Mouse (Mus musculus): Measurements from ENCODE around the gene Pamr1. TPM values are rescaled to one million over a fixed set of nuclear protein-coding genes. Genes with fewer than 3 reads are reported as not detected.

The Pamr1 gene
- polyA plus RNA-seq, 1 experiment from 2014 or later: 7.1 TPM

DNA sequence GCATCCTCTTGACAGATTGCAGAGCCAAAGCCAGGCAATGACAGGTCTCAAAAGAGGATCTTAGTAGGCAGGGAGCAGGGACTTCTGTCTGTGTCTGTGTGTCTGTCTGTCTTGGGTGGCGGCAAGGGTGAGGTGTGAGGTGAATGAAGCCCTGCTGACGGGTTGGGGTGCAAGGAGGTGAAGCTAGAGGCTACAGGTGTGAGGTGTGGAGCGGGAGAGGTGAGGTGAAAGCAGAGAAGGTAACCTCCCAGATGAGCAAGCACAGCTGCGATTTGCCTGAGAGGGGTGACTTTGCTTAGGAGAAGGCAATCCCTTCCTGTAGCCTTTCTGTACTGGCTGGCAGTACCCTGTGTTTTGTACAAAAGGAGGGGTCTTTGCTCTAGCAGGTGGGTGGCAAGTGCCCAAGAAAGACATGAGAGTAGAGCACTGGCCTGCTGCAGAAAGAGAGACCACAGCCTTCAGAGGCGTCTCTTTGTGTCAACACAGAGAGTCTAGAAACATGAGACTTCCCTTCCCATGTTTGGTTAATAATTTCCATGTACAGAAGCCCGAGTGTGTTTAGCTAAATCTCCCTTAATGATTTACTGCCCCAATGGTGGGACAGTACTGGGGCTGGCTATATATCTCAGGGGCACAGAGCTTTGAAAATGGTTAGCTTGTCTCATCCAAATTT lies 1.2 kb downstream of the Pamr1 start:
- Histone ChIP-seq H3K9me3 (replicated peaks) (no peaks in the 10 kb centered on the region), H3K9ac (no peak overlapping the region), H3K4me1 (replicated peaks) (no peaks in the 10 kb centered on the region), H3K4me2 (peak overlapping the region; percentile 53), H3K4me3 (replicated peaks) (0 out of 2 replicates have a peak overlapping the region, but pooled peaks have one; percentile 7), H3K27me3 (peaks cover 21% of the 10 kb centered on the region), H3K36me3 (replicated peaks) (no peaks in the 10 kb centered on the region), H3K27ac (replicated peaks) (peak overlapping the region; percentile 57)
- peak; percentile 57; the same call in 1 of the 2 replicates for ATAC-seq (ENCODE audit: insufficient read depth)
- 17% methylated on average over 6 of the region's 6 CpGs for WGBS (ENCODE audit: insufficient replicate concordance)

DNA sequence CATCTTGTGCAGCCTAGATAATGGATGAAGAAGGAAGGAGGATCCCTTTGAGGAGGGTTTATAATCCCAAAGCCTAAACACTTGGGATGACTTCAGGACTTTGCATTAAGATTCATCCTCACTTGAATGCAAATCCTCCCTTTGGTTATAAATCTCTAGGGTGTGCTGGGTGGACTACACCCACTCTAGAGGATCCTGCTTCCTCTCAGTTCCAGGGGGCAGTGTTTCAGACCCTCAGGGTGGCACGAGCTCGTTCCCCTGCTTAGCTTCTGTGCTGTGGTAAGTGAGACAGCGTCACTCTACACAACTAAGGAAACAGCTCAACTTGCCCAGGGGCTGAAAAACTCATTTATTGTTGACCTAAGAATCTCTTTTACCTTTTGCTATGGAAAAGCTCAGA lies 1.8 kb downstream of the Pamr1 start:
- no peak for ATAC-seq (ENCODE audit: insufficient read depth)
- 23% methylated on average over 3 of the region's 3 CpGs for WGBS (ENCODE audit: insufficient replicate concordance)

DNA sequence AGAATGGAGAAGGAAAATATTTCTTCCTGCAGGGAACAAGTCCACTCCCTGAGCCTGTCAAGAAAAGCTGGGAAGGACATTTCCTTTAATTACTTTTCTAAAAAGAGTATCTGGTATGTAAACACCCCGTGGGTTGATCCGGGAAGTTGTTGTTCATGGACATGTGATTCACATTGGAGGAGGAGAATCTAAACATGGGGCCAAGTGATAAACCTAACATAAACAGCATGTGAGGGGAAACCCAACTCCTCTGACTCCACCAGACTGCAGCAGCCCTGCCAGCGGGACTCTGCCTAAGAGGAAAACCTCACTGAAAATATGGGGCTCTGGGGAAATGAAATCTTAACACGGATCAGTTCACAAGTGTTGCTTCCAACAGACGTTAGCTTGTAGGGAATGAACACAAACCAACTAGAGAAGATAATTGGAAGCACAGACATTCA lies 2.3 kb downstream of the Pamr1 start:
- no peak for ATAC-seq (ENCODE audit: insufficient read depth)
- Histone ChIP-seq H3K36me3 (replicated peaks) (no peaks in the 10 kb centered on the region), H3K4me2 (peak overlapping the region; percentile 18; the same call in 1 of the 2 replicates), H3K27ac (replicated peaks) (peak overlapping the region; percentile 14; the same call in 1 of the 2 replicates), H3K4me3 (replicated peaks) (no peak overlapping the region), H3K27me3 (peaks cover 21% of the 10 kb centered on the region), H3K9me3 (replicated peaks) (no peaks in the 10 kb centered on the region), H3K4me1 (replicated peaks) (no peaks in the 10 kb centered on the region), H3K9ac (no peak overlapping the region)
- 29% methylated on average over 5 of the region's 5 CpGs for WGBS (ENCODE audit: insufficient replicate concordance)

More for the DNA sequence above, 1.8 kb downstream of the Pamr1 start:
- H3K4me2 ChIP-seq: peak overlapping the region; percentile 18; the same call in 1 of the 2 replicates
- no peaks in the 10 kb centered on the region for H3K9me3 ChIP-seq (replicated peaks)
- H3K4me3 ChIP-seq (replicated peaks): no peak overlapping the region
- H3K9ac ChIP-seq: no peak overlapping the region
- H3K27me3 ChIP-seq: peaks cover 21% of the 10 kb centered on the region
- H3K36me3 ChIP-seq (replicated peaks): no peaks in the 10 kb centered on the region
- H3K4me1 ChIP-seq (replicated peaks): no peaks in the 10 kb centered on the region
- peak overlapping the region; percentile 14; the same call in 1 of the 2 replicates for H3K27ac ChIP-seq (replicated peaks)

DNA sequence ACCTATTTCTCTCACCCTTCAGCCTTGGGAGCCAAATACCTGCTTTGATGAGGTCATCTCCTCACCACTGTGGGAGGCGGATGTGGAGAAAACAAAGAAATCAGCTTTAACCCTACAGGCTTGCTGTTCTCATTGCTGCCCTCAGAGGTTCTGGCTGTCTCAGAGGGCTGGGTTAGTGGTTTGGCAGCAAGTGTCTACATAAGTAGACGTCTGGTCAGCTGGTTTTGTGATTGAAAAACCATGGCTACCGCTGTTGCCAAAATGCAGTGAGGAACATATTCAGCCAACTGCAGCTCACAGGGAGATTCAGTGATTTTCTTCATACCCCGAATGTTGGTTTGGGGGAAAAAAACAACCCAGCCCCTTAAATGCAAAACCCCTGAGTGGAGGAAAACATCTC lies 7.3 kb downstream of the Pamr1 start:
- Histone ChIP-seq H3K27ac (replicated peaks) (no peak overlapping the region), H3K36me3 (replicated peaks) (no peaks in the 10 kb centered on the region), H3K4me3 (replicated peaks) (no peak overlapping the region), H3K9me3 (replicated peaks) (no peaks in the 10 kb centered on the region), H3K4me1 (replicated peaks) (no peaks in the 10 kb centered on the region), H3K4me2 (no peak overlapping the region), H3K27me3 (no peaks in the 10 kb centered on the region), H3K9ac (no peak overlapping the region)
- ATAC-seq (ENCODE audit: insufficient read depth): no peak
- 54% methylated on average over 4 of the region's 4 CpGs for WGBS (ENCODE audit: insufficient replicate concordance)

DNA sequence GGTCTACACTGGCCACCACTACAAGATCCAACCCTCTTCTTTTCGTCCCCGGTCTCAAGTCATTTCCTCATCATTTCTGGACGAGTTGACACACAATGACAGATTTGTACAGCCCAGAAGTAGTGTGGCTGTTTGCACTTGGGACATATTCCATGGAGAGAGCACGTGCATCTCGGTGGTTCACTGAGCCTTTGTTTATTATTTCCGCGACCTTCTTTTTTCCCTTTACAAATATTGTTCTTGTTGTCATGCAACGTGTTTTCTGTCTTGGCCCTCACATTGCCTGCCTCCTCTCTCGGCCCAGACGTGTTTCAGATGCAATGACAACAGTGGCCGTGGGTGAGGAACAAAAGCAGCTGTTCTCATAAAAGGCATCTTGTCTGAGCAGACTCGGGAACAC lies 9.2 kb downstream of the Pamr1 start:
- H3K27me3 ChIP-seq: no peaks in the 10 kb centered on the region
- no peak overlapping the region for H3K27ac ChIP-seq (replicated peaks)
- H3K9ac ChIP-seq: no peak overlapping the region
- H3K4me1 ChIP-seq (replicated peaks): no peaks in the 10 kb centered on the region
- 61% methylated on average over 12 of the region's 12 CpGs for WGBS (ENCODE audit: insufficient replicate concordance)
- no peak for ATAC-seq (ENCODE audit: insufficient read depth)
- H3K36me3 ChIP-seq (replicated peaks): no peaks in the 10 kb centered on the region
- H3K9me3 ChIP-seq (replicated peaks): no peaks in the 10 kb centered on the region
- H3K4me3 ChIP-seq (replicated peaks): no peak overlapping the region
- no peak overlapping the region for H3K4me2 ChIP-seq

DNA sequence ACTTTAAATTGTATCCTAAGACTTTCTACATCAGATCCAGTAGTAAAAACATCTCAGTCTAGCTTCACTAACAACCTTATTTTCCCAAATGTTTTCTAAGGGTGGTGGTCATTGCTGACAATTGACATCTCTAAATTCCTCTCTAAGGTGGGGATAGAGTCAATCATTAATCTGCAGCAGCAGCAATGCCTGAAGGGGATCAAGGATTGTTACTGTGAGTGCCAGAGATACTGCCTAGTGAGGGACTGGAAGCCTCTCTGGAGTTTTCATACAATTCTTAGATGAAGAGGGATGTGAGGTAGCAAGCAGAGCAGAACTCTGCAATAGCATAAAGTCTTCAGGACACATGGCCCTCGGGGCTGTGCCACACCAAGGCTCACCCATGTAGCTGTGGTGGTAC lies 14.0 kb downstream of the Pamr1 start:
- Histone ChIP-seq H3K4me3 (replicated peaks) (no peak overlapping the region), H3K9me3 (replicated peaks) (no peaks in the 10 kb centered on the region), H3K36me3 (replicated peaks) (no peaks in the 10 kb centered on the region), H3K4me2 (no peak overlapping the region), H3K27ac (replicated peaks) (no peak overlapping the region), H3K4me1 (replicated peaks) (no peaks in the 10 kb centered on the region), H3K9ac (no peak overlapping the region), H3K27me3 (no peaks in the 10 kb centered on the region)
- WGBS (ENCODE audit: insufficient replicate concordance): 28% methylated on average over 1 of the region's 1 CpGs
- no peak for ATAC-seq (ENCODE audit: insufficient read depth)

DNA sequence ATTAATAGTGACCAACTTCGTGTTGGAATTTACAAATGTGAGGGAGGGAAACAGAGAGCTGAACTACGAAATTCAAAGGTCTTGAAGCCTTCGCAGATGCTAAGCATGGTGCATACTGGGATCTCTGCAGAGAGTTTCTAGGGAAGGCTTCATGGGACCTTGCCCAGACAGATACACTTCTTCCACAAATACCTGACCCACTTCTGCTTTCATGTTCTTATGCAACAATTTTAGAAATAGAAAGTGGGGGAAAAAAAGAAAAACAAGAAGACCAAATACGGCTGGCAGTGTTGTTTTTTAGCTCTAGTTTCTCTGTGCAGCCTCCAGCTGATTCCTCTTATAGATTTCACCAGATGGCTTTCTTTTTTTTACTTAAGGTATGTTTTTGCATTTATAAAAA lies 29.4 kb downstream of the Pamr1 start:
- WGBS (ENCODE audit: insufficient replicate concordance): 51% methylated on average over 4 of the region's 4 CpGs
- Histone ChIP-seq H3K9ac (no peak overlapping the region), H3K27ac (replicated peaks) (no peak overlapping the region), H3K9me3 (replicated peaks) (no peaks in the 10 kb centered on the region), H3K4me3 (replicated peaks) (no peak overlapping the region), H3K36me3 (replicated peaks) (no peaks in the 10 kb centered on the region), H3K4me2 (no peak overlapping the region), H3K4me1 (replicated peaks) (no peaks in the 10 kb centered on the region), H3K27me3 (no peaks in the 10 kb centered on the region)
- no peak for ATAC-seq (ENCODE audit: insufficient read depth)

DNA sequence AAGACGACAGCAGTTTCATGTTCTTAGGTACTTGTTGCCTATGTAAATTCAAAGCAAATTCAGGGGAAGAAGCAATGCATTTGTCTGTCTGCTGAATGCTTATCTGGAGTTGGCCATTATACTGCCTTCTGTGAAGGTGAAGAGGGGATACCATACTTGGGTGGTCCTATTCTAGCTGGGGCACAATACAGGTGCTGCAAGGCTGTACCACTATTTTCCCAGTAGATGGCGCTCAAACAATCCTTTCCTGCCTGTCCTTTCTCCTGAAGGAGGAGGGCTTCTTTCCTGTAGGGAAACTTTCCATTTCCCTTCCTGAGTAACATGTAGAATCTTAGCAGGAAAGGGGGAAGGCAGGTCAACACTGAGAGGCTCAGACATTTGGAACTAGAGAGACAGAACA lies 40.2 kb downstream of the Pamr1 start:
- H3K4me3 ChIP-seq (replicated peaks): no peak overlapping the region
- no peaks in the 10 kb centered on the region for H3K36me3 ChIP-seq (replicated peaks)
- ATAC-seq (ENCODE audit: insufficient read depth): no peak
- no peak overlapping the region for H3K9ac ChIP-seq
- H3K27ac ChIP-seq (replicated peaks): no peak overlapping the region
- H3K9me3 ChIP-seq (replicated peaks): no peaks in the 10 kb centered on the region
- H3K4me2 ChIP-seq: no peak overlapping the region
- 31% methylated on average over 2 of the region's 2 CpGs for WGBS (ENCODE audit: insufficient replicate concordance)
- H3K27me3 ChIP-seq: no peaks in the 10 kb centered on the region
- H3K4me1 ChIP-seq (replicated peaks): no peaks in the 10 kb centered on the region

DNA sequence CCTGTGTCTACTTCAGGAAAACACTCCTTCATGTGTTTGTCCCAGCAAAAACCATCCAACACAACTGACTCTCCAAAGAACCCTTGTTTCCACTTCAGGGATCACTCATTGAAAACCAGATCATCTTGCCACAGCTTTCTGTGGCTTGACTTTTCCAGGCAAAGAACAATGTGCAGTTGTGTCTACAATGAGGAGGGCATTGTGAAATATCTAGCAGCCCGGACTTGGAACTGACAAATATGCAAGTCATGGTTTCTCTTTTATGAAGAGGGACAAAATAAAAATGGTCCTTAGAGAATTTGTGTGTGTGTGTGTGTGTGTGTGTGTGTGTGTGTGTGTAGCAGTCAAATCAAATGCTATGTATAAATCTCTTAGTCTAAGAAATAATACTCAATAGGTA lies 44.7 kb downstream of the Pamr1 start:
- ATAC-seq (ENCODE audit: insufficient read depth): no peak
- WGBS (ENCODE audit: insufficient replicate concordance): 23% methylated on average over 1 of the region's 1 CpGs
- H3K27ac ChIP-seq (replicated peaks): no peak overlapping the region

DNA sequence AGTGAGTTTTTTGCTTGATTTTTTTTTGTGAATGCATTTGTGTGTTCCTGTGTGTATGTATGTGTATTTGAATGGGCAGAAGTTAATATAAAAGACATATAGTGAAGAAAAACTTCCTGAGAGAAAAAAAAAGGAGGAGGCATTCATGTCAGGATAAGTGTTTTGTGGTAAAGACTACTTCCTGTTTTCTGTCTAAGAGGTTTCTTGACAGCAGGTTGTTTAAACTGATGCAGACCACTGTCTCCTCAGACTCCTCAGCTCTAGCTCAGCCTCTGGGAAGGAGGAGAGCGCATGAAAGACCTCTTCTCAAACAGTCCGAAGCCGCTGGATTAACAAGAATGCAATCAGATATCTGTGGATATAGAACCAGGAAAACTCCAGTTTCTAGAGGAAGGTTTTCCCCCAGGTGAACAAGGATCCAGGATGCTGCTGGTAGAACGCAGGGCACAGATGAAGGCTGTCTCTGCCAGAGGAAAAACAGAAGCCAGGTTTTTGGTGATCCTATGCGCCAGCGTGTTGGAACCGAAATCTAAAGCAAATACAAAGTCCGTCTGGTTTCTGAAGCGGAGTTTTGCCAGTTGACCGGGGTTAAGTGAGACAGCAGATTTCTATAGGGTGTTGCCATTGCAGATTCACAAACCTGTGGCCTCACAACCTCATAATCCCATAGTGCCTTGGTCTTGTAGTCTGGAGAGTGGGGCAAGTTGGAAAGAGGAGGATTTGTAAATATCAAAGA lies 45.8 kb downstream of the Pamr1 start:
- Histone ChIP-seq H3K27me3 (no peaks in the 10 kb centered on the region), H3K4me3 (replicated peaks) (no peak overlapping the region), H3K9ac (no peak overlapping the region), H3K4me1 (replicated peaks) (no peaks in the 10 kb centered on the region), H3K4me2 (no peak overlapping the region), H3K36me3 (replicated peaks) (no peaks in the 10 kb centered on the region), H3K27ac (replicated peaks) (no peak overlapping the region), H3K9me3 (replicated peaks) (no peaks in the 10 kb centered on the region)
- no peak for ATAC-seq (ENCODE audit: insufficient read depth)
- 60% methylated on average over 10 of the region's 10 CpGs for WGBS (ENCODE audit: insufficient replicate concordance)

More for the DNA sequence above, 44.7 kb downstream of the Pamr1 start:
- Histone ChIP-seq H3K4me1 (replicated peaks) (no peaks in the 10 kb centered on the region), H3K9ac (no peak overlapping the region), H3K9me3 (replicated peaks) (no peaks in the 10 kb centered on the region), H3K4me2 (no peak overlapping the region), H3K36me3 (replicated peaks) (no peaks in the 10 kb centered on the region), H3K4me3 (replicated peaks) (no peak overlapping the region), H3K27me3 (no peaks in the 10 kb centered on the region)

DNA sequence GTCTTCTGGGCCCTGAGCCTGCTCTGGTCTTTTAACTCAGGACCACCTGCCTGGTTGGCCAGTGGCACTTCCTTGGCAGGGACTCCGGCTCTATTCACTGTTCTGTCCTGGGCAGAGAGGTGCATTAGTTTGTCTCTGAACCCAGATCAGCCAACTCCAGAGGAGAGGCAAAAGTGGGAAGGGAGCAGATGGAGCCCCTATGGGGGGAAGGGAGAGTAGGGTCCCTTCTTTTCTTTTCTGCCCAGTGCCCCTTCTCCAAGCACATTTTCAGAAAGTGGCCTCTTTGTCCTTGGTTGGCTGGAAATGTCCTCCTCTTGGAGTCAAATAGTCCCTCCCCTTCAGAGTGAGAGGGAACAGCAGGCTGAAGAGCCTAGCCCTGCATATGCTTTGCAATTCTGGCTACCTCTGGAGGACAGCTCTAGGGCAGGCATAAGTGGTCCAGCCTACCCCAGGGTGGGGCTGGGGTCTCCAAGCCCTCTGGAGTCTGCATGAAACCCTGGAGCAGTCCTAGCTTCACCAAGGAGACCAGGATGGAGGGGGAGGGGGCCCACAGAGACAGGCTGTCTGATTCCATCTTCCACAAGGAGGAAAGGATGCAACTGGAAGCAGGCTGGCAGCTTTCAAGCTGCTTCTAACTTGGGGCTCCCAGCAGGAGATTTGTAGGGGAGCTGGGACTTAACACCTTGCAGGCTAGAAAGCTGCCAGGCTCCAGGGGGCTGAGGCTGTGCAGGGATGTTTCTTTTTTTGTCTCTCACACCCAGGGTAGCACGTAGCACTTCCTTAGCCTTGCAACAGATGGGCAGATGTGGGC lies 49.3 kb downstream of the Pamr1 start:
- WGBS (ENCODE audit: insufficient replicate concordance): 26% methylated on average over 2 of the region's 2 CpGs
- H3K9ac ChIP-seq: no peak overlapping the region
- H3K4me1 ChIP-seq (replicated peaks): no peaks in the 10 kb centered on the region
- H3K4me2 ChIP-seq: no peak overlapping the region
- H3K4me3 ChIP-seq (replicated peaks): no peak overlapping the region
- H3K27ac ChIP-seq (replicated peaks): no peak overlapping the region
- no peaks in the 10 kb centered on the region for H3K9me3 ChIP-seq (replicated peaks)
- no peaks in the 10 kb centered on the region for H3K27me3 ChIP-seq
- no peak for ATAC-seq (ENCODE audit: insufficient read depth)
- no peaks in the 10 kb centered on the region for H3K36me3 ChIP-seq (replicated peaks)

Data from liver, embryonic 15.5 days (tissue).